Mouse (Mus musculus) embryonic facial prominence, embryonic 13.5 days (tissue): Measurements from ENCODE around the gene Mov10. TPM values are rescaled to one million over a fixed set of nuclear protein-coding genes. Genes with fewer than 3 reads are reported as not detected.
A peak's percentile ranks its signal among the peaks of the same experiment; 100 is the strongest.
"Not testable (repeated sequence)": the region's sequence is repeated elsewhere in the genome, so short reads cannot be mapped to it uniquely, and the experiment has no call there.

Experiments
- ATAC-seq: fragments of 200-750 bp; cut with Nextera tagmentation; 2 replicates; pipeline ENCODE4 v1.8.0; 2017; ENCODE audit warnings: low read depth; ENCODE audit not compliant: insufficient number of reproducible peaks, insufficient read depth, low FRiP score, low TSS enrichment
- H3K27ac ChIP-seq: fragments of 300-500 bp; sonication (generic); 2 replicates; pipeline ENCODE4 v1.5.1; 2015; ENCODE audit warnings: moderate library complexity, mild to moderate bottlenecking, inconsistent platforms
- H3K27me3 ChIP-seq: fragments of 300-500 bp; sonication (generic); 2 replicates; pipeline ENCODE4 v1.6.1; 2015; ENCODE audit warnings: mild to moderate bottlenecking, inconsistent platforms
- H3K36me3 ChIP-seq: fragments of 300-500 bp; sonication (generic); 2 replicates; pipeline ENCODE4 v1.6.1; 2015; ENCODE audit warnings: mild to moderate bottlenecking, inconsistent platforms
- H3K4me1 ChIP-seq: fragments of 300-500 bp; sonication (generic); 2 replicates; pipeline ENCODE4 v1.6.1; 2015; ENCODE audit warnings: inconsistent platforms
- H3K4me2 ChIP-seq: fragments of 300-500 bp; sonication (generic); 2 replicates; pipeline ENCODE4 v1.6.1; 2015; ENCODE audit warnings: moderate library complexity, mild to moderate bottlenecking, inconsistent platforms
- H3K4me3 ChIP-seq: fragments of 300-500 bp; sonication (generic); 2 replicates; pipeline ENCODE4 v1.5.1; 2015; ENCODE audit warnings: mild to moderate bottlenecking, inconsistent platforms
- H3K9ac ChIP-seq: fragments of 300-500 bp; sonication (generic); 2 replicates; pipeline ENCODE4 v1.6.1; 2015; ENCODE audit warnings: mild to moderate bottlenecking, inconsistent platforms
- H3K9me3 ChIP-seq: fragments of 300-500 bp; sonication (generic); 2 replicates; pipeline ENCODE4 v1.6.1; 2016; ENCODE audit warnings: inconsistent platforms
- WGBS: fragments of 180-500 bp; shearing (Covaris S2); methylation state at CpG from one replicate; pipeline ENCODE4 v1.1.7; 2015; ENCODE audit warnings: mixed read lengths; 5-methylcytosine and 5-hydroxymethylcytosine counted together
- polyA plus RNA-seq: library from polyadenylated mRNA; unstranded; fragments of >200 nt; fragmentation: Nextera tagmentation; extraction: Ambion mirVana; gene quantifications from 2 replicates; pipeline ENCODE4 v1.2.1, GENCODE M21; 2015

The Mov10 gene
- polyA plus RNA-seq, 1 experiment from 2014 or later, result 59.7 TPM

GRCm38 (mm10) chr3:104752845-104753244 is 65.5 kb downstream of the Mov10 start:
- 18% methylated on average over 25 of the region's 25 CpGs for WGBS
- not testable (repeated sequence) for H3K27me3 ChIP-seq, H3K9me3 ChIP-seq, H3K4me3 ChIP-seq, H3K27ac ChIP-seq, ATAC-seq, H3K36me3 ChIP-seq, H3K9ac ChIP-seq, H3K4me1 ChIP-seq
- peak overlapping the region; percentile 30 for H3K4me2 ChIP-seq

Other genes starting within 250 kb of the Mov10 start
- gene Slc16a1, start 179.9 kb downstream of the Mov10 start, polyA plus RNA-seq, result 29.6 and 33.6 TPM in 2 replicates
- gene Ppm1j, start 37.5 kb downstream of the Mov10 start, polyA plus RNA-seq, result 3.4 and 3.5 TPM in 2 replicates
- gene Fam19a3, start 36.7 kb downstream of the Mov10 start, polyA plus RNA-seq, result 0.15 and 0.25 TPM in 2 replicates
- 145 and 158 TPM in 2 replicates for gene Rhoc, start 30.2 kb downstream of the Mov10 start, polyA plus RNA-seq
- 35.7 and 40.9 TPM in 2 replicates for gene St7l, start 45.4 kb upstream of the Mov10 start, polyA plus RNA-seq
- gene Capza1, start 45.9 kb upstream of the Mov10 start, polyA plus RNA-seq, result 186 and 190 TPM in 2 replicates
- 1.3 and 1.8 TPM in 2 replicates for gene Wnt2b, start 143.4 kb upstream of the Mov10 start, polyA plus RNA-seq
- 40.4 and 40.5 TPM in 2 replicates for gene Cttnbp2nl, start 234.6 kb upstream of the Mov10 start, polyA plus RNA-seq
- not detected in 2 replicates for gene 4930564D02Rik, start 248.3 kb upstream of the Mov10 start, polyA plus RNA-seq